Mouse (Mus musculus) cerebellum, adult 2 months (tissue): Measurements from ENCODE around the gene Dvl2.

Source experiments
- CTCF ChIP-seq: fragments of 200-500 bp; IDR thresholded peaks from 2 replicates; pipeline ENCODE4 v1.5.1; 2011; ENCODE audit warnings: low read depth, mild to moderate bottlenecking, control low read depth, low read length, moderate library complexity, borderline replicate concordance; ENCODE audit not compliant: insufficient read depth
- POLR2A ChIP-seq: fragments of 200-500 bp; IDR thresholded peaks from 2 replicates; pipeline ENCODE4 v1.6.1; 2011; ENCODE audit warnings: low read length, control low read depth, borderline replicate concordance; ENCODE audit not compliant: insufficient read depth

GRCm38 (mm10) chr11:70017199-70017767 is 16.9 kb downstream of the Dvl2 start:
- TF ChIP-seq CTCF: no peak
- TF ChIP-seq POLR2A: no peak
